Mouse (Mus musculus): Measurements from ENCODE around the gene Rai14.

Rai14 gene

GRCm38 (mm10) chr15:10654696-10655095 lies 59.7 kb downstream of the Rai14 start:
- in situ Hi-C loops (cut with MboI, MseI) = loop anchor here (5.0 kb wide), 1 partner anchor 102 kb away; no protein-coding TSS in a partner anchor

- in situ Hi-C loops (cut with MboI, MseI) = no loop called here
These were observed 61.4 kb downstream of the Rai14 start for GRCm38 (mm10) chr15:10652931-10653475.

- in situ Hi-C loops (cut with MboI, MseI) = no loop called here
These were observed 65.9 kb downstream of the Rai14 start for GRCm38 (mm10) chr15:10648372-10649109.

- in situ Hi-C loops (cut with MboI, MseI) = no loop called here
These were observed 68.1 kb downstream of the Rai14 start for GRCm38 (mm10) chr15:10646297-10646696.

- in situ Hi-C loops (cut with MboI, MseI) = no loop called here
These were observed 69.3 kb downstream of the Rai14 start for GRCm38 (mm10) chr15:10645101-10645500.

- in situ Hi-C loops (cut with MboI, MseI) = no loop called here
These were observed 70.6 kb downstream of the Rai14 start for GRCm38 (mm10) chr15:10643819-10644218.

- in situ Hi-C loops (cut with MboI, MseI) = no loop called here
These were observed 71.2 kb downstream of the Rai14 start for GRCm38 (mm10) chr15:10643224-10643623.

GRCm38 (mm10) chr15:10642419-10642818 lies 72.0 kb downstream of the Rai14 start:
- in situ Hi-C loops (cut with MboI, MseI) = no loop called here

GRCm38 (mm10) chr15:10640721-10641120 lies 73.7 kb downstream of the Rai14 start:
- in situ Hi-C loops (cut with MboI, MseI) = no loop called here

GRCm38 (mm10) chr15:10637251-10637793 lies 77.1 kb downstream of the Rai14 start:
- in situ Hi-C loops (cut with MboI, MseI) = no loop called here

- in situ Hi-C loops (cut with MboI, MseI) = no loop called here
These were observed 77.6 kb downstream of the Rai14 start for GRCm38 (mm10) chr15:10636844-10637243.

GRCm38 (mm10) chr15:10635121-10635520 lies 79.3 kb downstream of the Rai14 start:
- in situ Hi-C loops (cut with MboI, MseI) = no loop called here

GRCm38 (mm10) chr15:10634176-10634575 lies 80.2 kb downstream of the Rai14 start:
- in situ Hi-C loops (cut with MboI, MseI) = no loop called here

- in situ Hi-C loops (cut with MboI, MseI) = no loop called here
These were observed 81.0 kb downstream of the Rai14 start for GRCm38 (mm10) chr15:10633381-10633780.

- in situ Hi-C loops (cut with MboI, MseI) = no loop called here
These were observed 81.8 kb downstream of the Rai14 start for GRCm38 (mm10) chr15:10632581-10632980.

- in situ Hi-C loops (cut with MboI, MseI) = no loop called here
These were observed 82.4 kb downstream of the Rai14 start for GRCm38 (mm10) chr15:10632060-10632459.

GRCm38 (mm10) chr15:10631541-10631940 lies 82.9 kb downstream of the Rai14 start:
- in situ Hi-C loops (cut with MboI, MseI) = no loop called here

- in situ Hi-C loops (cut with MboI, MseI) = no loop called here
These were observed 85.5 kb downstream of the Rai14 start for GRCm38 (mm10) chr15:10628980-10629346.

GRCm38 (mm10) chr15:10628131-10628979 lies 86.1 kb downstream of the Rai14 start:
- in situ Hi-C loops (cut with MboI, MseI) = no loop called here

- in situ Hi-C loops (cut with MboI, MseI) = no loop called here
These were observed 90.7 kb downstream of the Rai14 start for GRCm38 (mm10) chr15:10623571-10624227.

GRCm38 (mm10) chr15:10621194-10621593 lies 93.2 kb downstream of the Rai14 start:
- in situ Hi-C loops (cut with MboI, MseI) = no loop called here

- in situ Hi-C loops (cut with MboI, MseI) = no loop called here
These were observed 94.7 kb downstream of the Rai14 start for GRCm38 (mm10) chr15:10619678-10620077.
